Mouse (Mus musculus) myocyte (in vitro differentiated cells): ENCODE results near the gene Ceacam15. TPM values are rescaled to one million over a fixed set of nuclear protein-coding genes. Genes with fewer than 3 reads are reported as not detected.

Experiments used
- H3K27me3 ChIP-seq: one replicate; pipeline ENCODE4 v1.6.1; 2011; ENCODE audit not compliant: control insufficient read depth, insufficient read depth, insufficient read length
- H3K36me3 ChIP-seq: one replicate; pipeline ENCODE4 v1.6.1; 2011; ENCODE audit not compliant: control insufficient read depth, insufficient read depth
- H3K4me2 ChIP-seq: one replicate; pipeline ENCODE4 v1.6.1; 2011; ENCODE audit warnings: low read depth, control low read depth
- H3K4me3 ChIP-seq: one replicate; pipeline ENCODE4 v1.5.1; 2011; ENCODE audit warnings: mild to moderate bottlenecking, control low read depth, moderate library complexity
- H3K79me2 ChIP-seq: one replicate; pipeline ENCODE4 v1.6.1; 2011; ENCODE audit not compliant: control insufficient read depth, insufficient read depth
- H3ac ChIP-seq: one replicate; pipeline ENCODE4 v1.6.1; 2011; ENCODE audit not compliant: control insufficient read depth, insufficient read length
- CEBPB ChIP-seq: IDR thresholded peaks from 2 replicates; pipeline ENCODE4 v1.6.1; 2011; ENCODE audit warnings: mild to moderate bottlenecking, moderate library complexity; ENCODE audit not compliant: poor library complexity, insufficient read depth, severe bottlenecking
- E2F4 ChIP-seq: IDR thresholded peaks from one replicate; pipeline ENCODE4 v1.6.1; 2011; ENCODE audit warnings: mild to moderate bottlenecking, control low read depth, moderate library complexity; ENCODE audit not compliant: insufficient read depth
- MAX ChIP-seq: IDR thresholded peaks from one replicate; pipeline ENCODE4 v1.6.1; 2011; ENCODE audit warnings: low read depth, mild to moderate bottlenecking, control low read depth
- MYOD1 ChIP-seq, 3 experiments: IDR thresholded peaks; one replicate each; pipeline ENCODE4 v1.6.1; 2011; ENCODE audit warnings: control low read depth in 2 of 3, low read depth in 2 of 3, mild to moderate bottlenecking in 2 of 3, moderate library complexity in 1 of 3; ENCODE audit not compliant: insufficient read length in 2 of 3, control insufficient read depth in 1 of 3
- MYOG ChIP-seq, 3 experiments: IDR thresholded peaks; one replicate each; pipeline ENCODE4 v1.6.1; 2011; ENCODE audit warnings: control low read depth in 2 of 3, low read depth in 2 of 3, mild to moderate bottlenecking in 2 of 3; ENCODE audit not compliant: insufficient read length in 2 of 3, control insufficient read depth in 1 of 3, insufficient read depth in 1 of 3
- POLR2A ChIP-seq: IDR thresholded peaks from one replicate; pipeline ENCODE4 v1.6.1; 2011; ENCODE audit warnings: low read depth, mild to moderate bottlenecking, control low read depth, moderate library complexity; ENCODE audit not compliant: insufficient read length
- POLR2AphosphoS2 ChIP-seq: IDR thresholded peaks from one replicate; pipeline ENCODE4 v1.6.1; 2011; ENCODE audit warnings: low read depth, control low read depth; ENCODE audit not compliant: insufficient read length
- REST ChIP-seq: IDR thresholded peaks from one replicate; pipeline ENCODE4 v1.6.1; 2011; ENCODE audit warnings: mild to moderate bottlenecking, control low read depth, moderate library complexity; ENCODE audit not compliant: insufficient read depth, insufficient read length
- SRF ChIP-seq: IDR thresholded peaks from one replicate; pipeline ENCODE4 v1.6.1; 2011; ENCODE audit warnings: low read depth; ENCODE audit not compliant: control insufficient read depth, insufficient read length
- TCF12 ChIP-seq: IDR thresholded peaks from one replicate; pipeline ENCODE4 v1.6.1; 2011; ENCODE audit warnings: mild to moderate bottlenecking, control low read depth; ENCODE audit not compliant: poor library complexity, insufficient read depth, severe bottlenecking
- TCF3 ChIP-seq: IDR thresholded peaks from one replicate; pipeline ENCODE4 v1.6.1; 2011; ENCODE audit warnings: low read depth, control low read depth; ENCODE audit not compliant: insufficient read length
- USF1 ChIP-seq: IDR thresholded peaks from one replicate; pipeline ENCODE4 v1.6.1; 2011; ENCODE audit warnings: low read depth, mild to moderate bottlenecking, control low read depth, moderate library complexity
- polyA plus RNA-seq: library from polyadenylated mRNA; unstranded; fragments of >200 nt; fragmentation: generic; extraction: Trizol; gene quantifications from one replicate; pipeline ENCODE4 v1.2.1, GENCODE M21; 2012; ENCODE audit warnings: missing spikeins

Gene Ceacam15
- polyA plus RNA-seq, 1 experiment: not detected

DNA sequence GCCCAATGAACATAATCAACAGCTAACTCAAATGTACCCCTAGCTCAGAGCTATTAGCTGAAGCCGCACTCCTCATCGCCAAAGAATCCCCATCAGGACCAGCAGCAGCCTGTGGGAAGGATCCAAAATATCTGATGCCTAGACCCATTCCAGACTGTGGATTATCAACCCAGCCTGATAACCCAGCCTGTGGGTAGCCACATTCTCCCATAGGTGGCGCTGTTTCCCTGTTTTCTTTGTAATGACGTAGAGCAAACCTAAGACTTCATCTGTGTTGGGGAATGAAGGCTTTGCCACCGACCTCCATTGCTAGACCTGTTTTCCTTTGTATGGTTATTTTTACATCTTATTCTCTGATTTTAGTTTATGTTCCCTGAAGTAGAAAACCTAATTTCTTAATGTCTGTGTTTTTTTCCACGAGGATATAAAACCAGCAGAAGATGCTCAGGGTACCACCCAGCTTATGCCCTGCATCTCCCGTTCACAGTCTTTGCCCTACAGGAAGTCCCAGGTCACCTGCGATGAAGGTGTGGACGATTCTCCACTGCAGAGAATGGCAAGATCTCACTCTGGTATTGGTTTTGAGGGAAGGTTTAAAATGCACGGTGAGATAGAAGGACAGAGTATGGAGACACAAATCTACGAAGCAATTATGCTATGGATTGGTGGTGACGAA, 47.3 kb downstream of the Ceacam15 start:
- no peak overlapping the region for H3K4me2 ChIP-seq
- no peak overlapping the region for H3K4me3 ChIP-seq
- no peaks in the 10 kb centered on the region for H3K27me3 ChIP-seq
- no peak overlapping the region for H3ac ChIP-seq
- no peaks in the 10 kb centered on the region for H3K36me3 ChIP-seq
- no peaks in the 10 kb centered on the region for H3K79me2 ChIP-seq
- TF ChIP-seq TCF12 (no peak), POLR2A (no peak), TCF3 (no peak), SRF (no peak), CEBPB (no peak), MYOG (IDR thresholded peaks at IDR 0.05; ENCODE audit: control insufficient read depth in 1 of 3, insufficient read depth in 1 of 3, insufficient read length in 2 of 3, low read depth in 2 of 3) (no peak), MYOD1 (IDR thresholded peaks at IDR 0.05; ENCODE audit: control insufficient read depth in 1 of 3, insufficient read length in 2 of 3, low read depth in 2 of 3) (no peak), REST (no peak), POLR2AphosphoS2 (no peak), USF1 (no peak), E2F4 (no peak), MAX (no peak)

DNA sequence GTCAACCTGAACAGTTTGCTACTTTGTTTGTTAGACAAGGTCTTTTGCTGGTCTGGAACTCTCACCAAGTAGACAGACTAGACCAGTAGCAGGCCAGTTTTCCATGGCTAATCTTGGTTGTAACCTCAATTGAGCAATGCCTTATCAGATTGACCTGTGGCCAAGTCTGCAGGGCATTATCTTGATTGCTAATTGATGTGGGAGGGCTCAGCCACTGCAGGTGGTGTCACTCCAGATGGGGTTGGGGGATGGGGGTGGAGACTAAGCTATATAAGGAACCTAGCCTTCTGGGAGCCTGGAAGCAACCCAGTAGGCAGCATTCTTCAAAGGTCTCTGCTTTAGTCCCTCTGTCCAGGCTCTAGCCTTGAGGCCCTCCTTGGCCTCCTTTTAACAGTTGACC, 51.8 kb downstream of the Ceacam15 start:
- Histone ChIP-seq H3K36me3 (no peaks in the 10 kb centered on the region), H3K27me3 (no peaks in the 10 kb centered on the region), H3ac (no peak overlapping the region), H3K79me2 (no peaks in the 10 kb centered on the region), H3K4me3 (no peak overlapping the region), H3K4me2 (no peak overlapping the region)
- TF ChIP-seq MYOG (IDR thresholded peaks at IDR 0.05; ENCODE audit: control insufficient read depth in 1 of 3, insufficient read depth in 1 of 3, insufficient read length in 2 of 3, low read depth in 2 of 3): no peak
- TF ChIP-seq TCF3: no peak
- TF ChIP-seq MYOD1 (IDR thresholded peaks at IDR 0.05; ENCODE audit: control insufficient read depth in 1 of 3, insufficient read length in 2 of 3, low read depth in 2 of 3): no peak
- no peak for TF ChIP-seq MAX
- TF ChIP-seq E2F4: no peak
- no peak for TF ChIP-seq POLR2AphosphoS2
- no peak for TF ChIP-seq POLR2A
- no peak for TF ChIP-seq CEBPB
- TF ChIP-seq USF1: no peak

DNA sequence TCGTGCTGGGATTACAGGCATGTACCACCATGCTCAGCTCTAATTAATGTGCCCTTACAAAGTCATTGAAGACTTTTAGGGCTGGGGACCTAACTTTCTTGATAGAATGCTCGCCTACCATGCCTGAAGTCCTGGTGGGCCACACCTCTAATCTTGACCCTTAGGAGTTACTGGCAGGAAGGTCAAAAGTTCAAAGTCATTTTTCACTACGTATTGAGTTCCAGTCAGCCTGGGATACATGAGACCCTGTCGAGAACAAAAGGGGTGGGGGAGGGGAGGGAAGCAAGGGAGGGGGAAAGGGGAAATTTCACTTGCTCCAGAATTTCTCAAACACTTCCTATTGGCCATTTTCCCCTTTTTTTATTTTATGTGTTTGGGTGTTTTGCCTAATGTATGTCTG, 52.4 kb downstream of the Ceacam15 start:
- Histone ChIP-seq H3K4me3 (no peak overlapping the region), H3K36me3 (no peaks in the 10 kb centered on the region), H3K27me3 (no peaks in the 10 kb centered on the region), H3ac (no peak overlapping the region), H3K79me2 (no peaks in the 10 kb centered on the region), H3K4me2 (no peak overlapping the region)
- no peak for TF ChIP-seq TCF12
- no peak for TF ChIP-seq MAX
- TF ChIP-seq CEBPB: no peak
- no peak for TF ChIP-seq MYOG (IDR thresholded peaks at IDR 0.05; ENCODE audit: control insufficient read depth in 1 of 3, insufficient read depth in 1 of 3, insufficient read length in 2 of 3, low read depth in 2 of 3)
- no peak for TF ChIP-seq SRF
- no peak for TF ChIP-seq POLR2A

Other genes with a start within 250 kb of the Ceacam15 start
- gene Tmem160, start 222.9 kb downstream of the Ceacam15 start, polyA plus RNA-seq: 131 TPM
- gene Npas1, start 198.0 kb downstream of the Ceacam15 start, polyA plus RNA-seq: 0.18 TPM
- gene Arhgap35, start 60.7 kb downstream of the Ceacam15 start, polyA plus RNA-seq: 21.7 TPM
- gene Ceacam9, start 46.2 kb upstream of the Ceacam15 start, polyA plus RNA-seq: not detected
- gene Ap2s1, start 62.7 kb upstream of the Ceacam15 start, polyA plus RNA-seq: 247 TPM
- gene Slc1a5, start 105.6 kb upstream of the Ceacam15 start, polyA plus RNA-seq: 113 TPM
- 51.8 TPM for gene Strn4, start 140.2 kb upstream of the Ceacam15 start, polyA plus RNA-seq
- gene Fkrp, start 141.0 kb upstream of the Ceacam15 start, polyA plus RNA-seq: 26.7 TPM
- gene Prkd2, start 167.2 kb upstream of the Ceacam15 start, polyA plus RNA-seq: 4.7 TPM
- gene Dact3, start 199.6 kb upstream of the Ceacam15 start, polyA plus RNA-seq: 10.0 TPM
- 3.8 TPM for gene Gng8, start 216.1 kb upstream of the Ceacam15 start, polyA plus RNA-seq
- gene Ptgir, start 230.8 kb upstream of the Ceacam15 start, polyA plus RNA-seq: 2.6 TPM
- 336 TPM for gene Calm3, start 248.4 kb upstream of the Ceacam15 start, polyA plus RNA-seq